Mouse (Mus musculus): ENCODE results near the gene Cyp27a1.

DNA sequence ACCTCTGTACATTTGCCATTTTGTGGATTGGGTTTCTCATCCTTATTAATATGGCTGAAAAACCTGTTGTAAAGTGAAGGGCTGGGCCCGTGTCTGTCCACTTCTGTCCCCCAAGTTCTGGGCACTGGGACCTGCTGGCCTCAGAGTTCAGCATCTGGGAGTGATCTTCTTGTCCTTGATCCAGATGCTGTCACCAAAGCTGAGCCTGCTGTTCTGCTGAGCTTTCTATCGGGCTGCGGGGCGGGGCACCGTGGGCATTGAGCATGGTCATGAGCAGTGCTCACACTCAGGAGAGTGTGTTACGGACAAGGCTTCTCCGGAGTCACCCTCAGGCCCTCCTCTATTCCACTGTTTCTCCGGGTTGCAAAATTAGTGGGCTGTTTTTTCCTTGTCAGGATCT is 4.7 kb downstream of the Cyp27a1 start:
- TF ChIP-seq CTCF (IDR thresholded peaks at IDR 0.05; ENCODE audit: low read depth, low read length) (no peak), POLR2A (IDR thresholded peaks at IDR 0.05; ENCODE audit: borderline replicate concordance, low read depth, low read length) (no peak)
